Mouse (Mus musculus) lung, postnatal 14 days (tissue): ENCODE data around the gene Tmc3.

Source experiments
- DNase-seq: peaks from one replicate; pipeline ENCODE4 v3.0.0; 2021

Tmc3 gene

GRCm38 (mm10) chr7:83671573-83671972, 86.8 kb downstream of the Tmc3 start:
- DNase-seq: no peak
